Mouse (Mus musculus): ENCODE data around the gene Shroom2. TPM values are rescaled to one million over a fixed set of nuclear protein-coding genes. Genes with fewer than 3 reads are reported as not detected.

Gene Shroom2
- total and polyA plus RNA-seq, 3 experiments = 0.09 TPM; not detected in 2

- no peaks in the 10 kb centered on the region for H3K36me3 ChIP-seq (replicated peaks in 1 of 2; ENCODE audit: control insufficient read depth in 1 of 2, insufficient read depth in 1 of 2, low read length in 1 of 2)
- no peak for DNase-seq (ENCODE audit: extremely low read depth)
These were observed 6.4 kb downstream of the Shroom2 start for GRCm38 (mm10) chrX:152762855-152763254.

GRCm38 (mm10) chrX:152762437-152762836 lies 6.8 kb downstream of the Shroom2 start:
- Histone ChIP-seq H3K79me2 (replicated peaks; ENCODE audit: control insufficient read depth, extremely low read depth, insufficient read depth, poor library complexity, severe bottlenecking) (no peaks in the 10 kb centered on the region), H3K9me3 (replicated peaks; ENCODE audit: low read length) (no peaks in the 10 kb centered on the region), H3K36me3 (replicated peaks in 1 of 2; ENCODE audit: control insufficient read depth in 1 of 2, insufficient read depth in 1 of 2, low read length in 1 of 2) (no peaks in the 10 kb centered on the region), H3K4me3 (replicated peaks in 1 of 3; ENCODE audit: low read depth in 2 of 3, low read length in 2 of 3, poor library complexity in 1 of 3) (no peak overlapping the region), H3K4me2 (ENCODE audit: insufficient read depth, low read depth, poor library complexity, severe bottlenecking) (no peak overlapping the region), H3K27me3 (replicated peaks) (no peaks in the 10 kb centered on the region), H3K27ac (ENCODE audit: insufficient read depth, low read depth) (no peak overlapping the region), H3K9ac (ENCODE audit: insufficient read depth, low read depth) (no peak overlapping the region), H3K4me1 (ENCODE audit: control insufficient read depth in 1 of 2, insufficient read depth in 2 of 2) (no peaks in the 10 kb centered on the region)
- in situ Hi-C loops (cut with MboI; ENCODE audit: low pct_ligation_motif_present, low pct_unique_long_range_greater_than_20kb, low sequenced_read_pairs) (no loop called here), dilution Hi-C loops (cut with MboI; ENCODE audit: extremely low pct_ligation_motif_present, extremely low pct_unique_long_range_greater_than_20kb, low sequenced_read_pairs) (no loop called here)
- TF ChIP-seq USF2 (conservative IDR thresholded peaks at IDR 0.05; ENCODE audit: low read depth, low read length) (no peak), JUND (conservative IDR thresholded peaks at IDR 0.05; ENCODE audit: low read depth, low read length) (no peak), RCOR1 (conservative IDR thresholded peaks at IDR 0.05; ENCODE audit: low read depth, low read length) (no peak), TCF12 (IDR thresholded peaks at IDR 0.05; ENCODE audit: low read depth, low read length) (no peak), ETS1 (conservative IDR thresholded peaks at IDR 0.05; ENCODE audit: low read depth, low read length) (no peak), KAT2A (IDR thresholded peaks at IDR 0.05; ENCODE audit: insufficient replicate concordance, low read length) (no peak), UBTF (IDR thresholded peaks at IDR 0.05; ENCODE audit: low read depth, low read length) (no peak), ZMIZ1 (IDR thresholded peaks at IDR 0.05; ENCODE audit: low read depth, low read length) (no peak), HCFC1 (IDR thresholded peaks at IDR 0.05; ENCODE audit: low read depth, low read length) (no peak), ZC3H11A (IDR thresholded peaks at IDR 0.05; ENCODE audit: low read depth, low read length) (no peak), BHLHE40 (IDR thresholded peaks at IDR 0.05; ENCODE audit: low read depth, low read length) (no peak), ZKSCAN1 (IDR thresholded peaks at IDR 0.05; ENCODE audit: borderline replicate concordance, low read depth, low read length) (no peak), ZNF384 (IDR thresholded peaks at IDR 0.05; ENCODE audit: low read depth, low read length) (no peak), RAD21 (IDR thresholded peaks at IDR 0.05; ENCODE audit: low read depth, low read length) (no peak), JUN (IDR thresholded peaks at IDR 0.05; ENCODE audit: insufficient read depth, low read depth, low read length) (no peak), ELF1 (IDR thresholded peaks at IDR 0.05; ENCODE audit: low read depth, low read length) (no peak), POLR2A (IDR thresholded peaks at IDR 0.05; ENCODE audit: low read depth, low read length) (no peak), USF1 (IDR thresholded peaks at IDR 0.05; ENCODE audit: low read depth, low read length) (no peak), PAX5 (IDR thresholded peaks at IDR 0.05; ENCODE audit: low read length) (no peak), MYC (IDR thresholded peaks at IDR 0.05; ENCODE audit: low read depth, low read length) (no peak)
- no peak for DNase-seq (ENCODE audit: extremely low read depth)

More at GRCm38 (mm10) chrX:152762855-152763254, 6.4 kb downstream of the Shroom2 start:
- H3K27me3 ChIP-seq (replicated peaks) = no peaks in the 10 kb centered on the region
- in situ Hi-C loops (cut with MboI; ENCODE audit: low pct_ligation_motif_present, low pct_unique_long_range_greater_than_20kb, low sequenced_read_pairs) (no loop called here), dilution Hi-C loops (cut with MboI; ENCODE audit: extremely low pct_ligation_motif_present, extremely low pct_unique_long_range_greater_than_20kb, low sequenced_read_pairs) (no loop called here)
- no peaks in the 10 kb centered on the region for H3K4me1 ChIP-seq (ENCODE audit: control insufficient read depth in 1 of 2, insufficient read depth in 2 of 2)
- H3K9me3 ChIP-seq (replicated peaks; ENCODE audit: low read length) = no peaks in the 10 kb centered on the region
- H3K4me2 ChIP-seq (ENCODE audit: insufficient read depth, low read depth, poor library complexity, severe bottlenecking) = no peak overlapping the region
- TF ChIP-seq MAFK (IDR thresholded peaks at IDR 0.05; ENCODE audit: insufficient replicate concordance, low read length) (no peak), USF2 (conservative IDR thresholded peaks at IDR 0.05; ENCODE audit: low read depth, low read length) (no peak), JUN (IDR thresholded peaks at IDR 0.05; ENCODE audit: insufficient read depth, low read depth, low read length) (no peak), SMC3 (IDR thresholded peaks at IDR 0.05; ENCODE audit: low read depth, low read length) (no peak), IRF4 (IDR thresholded peaks at IDR 0.05; ENCODE audit: low read depth, low read length) (no peak), JUND (conservative IDR thresholded peaks at IDR 0.05; ENCODE audit: low read depth, low read length) (no peak), TBP (conservative IDR thresholded peaks at IDR 0.05; ENCODE audit: low read depth, low read length) (no peak), ZMIZ1 (IDR thresholded peaks at IDR 0.05; ENCODE audit: low read depth, low read length) (no peak), MXI1 (IDR thresholded peaks at IDR 0.05; ENCODE audit: low read depth, low read length) (no peak), GABPA (IDR thresholded peaks at IDR 0.05; ENCODE audit: insufficient replicate concordance, low read depth, low read length) (no peak), CHD1 (IDR thresholded peaks at IDR 0.05; ENCODE audit: low read depth, low read length) (no peak), ZKSCAN1 (IDR thresholded peaks at IDR 0.05; ENCODE audit: borderline replicate concordance, low read depth, low read length) (no peak), RAD21 (IDR thresholded peaks at IDR 0.05; ENCODE audit: low read depth, low read length) (no peak), EP300 (IDR thresholded peaks at IDR 0.05; ENCODE audit: low read length) (no peak), SIN3A (IDR thresholded peaks at IDR 0.05; ENCODE audit: low read length) (no peak)
- no peak overlapping the region for H3K9ac ChIP-seq (ENCODE audit: insufficient read depth, low read depth)
- H3K4me3 ChIP-seq (replicated peaks in 1 of 3; ENCODE audit: low read depth in 2 of 3, low read length in 2 of 3, poor library complexity in 1 of 3) = no peak overlapping the region
- no peak overlapping the region for H3K27ac ChIP-seq (ENCODE audit: insufficient read depth, low read depth)
- H3K79me2 ChIP-seq (replicated peaks; ENCODE audit: control insufficient read depth, extremely low read depth, insufficient read depth, poor library complexity, severe bottlenecking) = no peaks in the 10 kb centered on the region

All from CH12.LX (cell line).